Mouse (Mus musculus): ENCODE data around the gene Tm7sf2. TPM values are rescaled to one million over a fixed set of nuclear protein-coding genes. Genes with fewer than 3 reads are reported as not detected.

The Tm7sf2 gene
- polyA plus RNA-seq, 1 experiment from 2014 or later: 9.2 TPM

GRCm38 (mm10) chr19:6040002-6040401, 28.2 kb downstream of the Tm7sf2 start:
- Histone ChIP-seq H3K27me3 (replicated peaks) (no peaks in the 10 kb centered on the region), H3K9me3 (replicated peaks) (no peaks in the 10 kb centered on the region), H3K36me3 (no peaks in the 10 kb centered on the region), H3K4me3 (no peak overlapping the region), H3K27ac (ENCODE audit: poor library complexity, severe bottlenecking) (no peak overlapping the region), H3K4me2 (no peak overlapping the region), H3K9ac (no peak overlapping the region), H3K4me1 (replicated peaks) (0 out of 2 replicates have a peak, but pooled peaks cover under 1% of the 10 kb centered on the region)
- no peak for ATAC-seq (ENCODE audit: insufficient number of reproducible peaks, low FRiP score)

DNA sequence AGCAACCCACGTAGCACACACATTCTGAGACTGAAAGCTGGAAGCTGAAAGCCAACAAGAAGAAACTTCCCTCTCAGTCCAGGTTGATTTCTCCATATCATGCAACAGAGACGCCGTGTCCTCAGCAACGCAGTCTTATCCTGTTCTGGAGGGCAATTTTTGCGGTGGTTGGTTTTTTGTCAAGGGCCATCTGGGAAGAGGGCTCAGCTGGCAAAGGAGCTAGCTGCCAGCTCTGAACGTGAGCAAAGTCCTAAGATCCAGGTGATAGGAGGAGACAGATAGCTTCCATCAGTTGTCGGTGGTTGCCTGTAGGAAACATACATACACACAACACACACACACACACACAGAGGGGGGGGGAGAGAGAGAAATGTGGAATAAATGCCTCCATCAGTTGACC, 29.8 kb downstream of the Tm7sf2 start:
- H3K27ac ChIP-seq (ENCODE audit: poor library complexity, severe bottlenecking): no peak overlapping the region
- no peaks in the 10 kb centered on the region for H3K36me3 ChIP-seq
- H3K9me3 ChIP-seq (replicated peaks): no peaks in the 10 kb centered on the region
- no peaks in the 10 kb centered on the region for H3K27me3 ChIP-seq (replicated peaks)
- no peak for ATAC-seq (ENCODE audit: insufficient number of reproducible peaks, low FRiP score)
- no peaks in the 10 kb centered on the region for H3K4me1 ChIP-seq (replicated peaks)
- no peak overlapping the region for H3K4me3 ChIP-seq
- no peak overlapping the region for H3K4me2 ChIP-seq
- WGBS: 71% methylated on average over 7 of the region's 7 CpGs
- H3K9ac ChIP-seq: no peak overlapping the region

DNA sequence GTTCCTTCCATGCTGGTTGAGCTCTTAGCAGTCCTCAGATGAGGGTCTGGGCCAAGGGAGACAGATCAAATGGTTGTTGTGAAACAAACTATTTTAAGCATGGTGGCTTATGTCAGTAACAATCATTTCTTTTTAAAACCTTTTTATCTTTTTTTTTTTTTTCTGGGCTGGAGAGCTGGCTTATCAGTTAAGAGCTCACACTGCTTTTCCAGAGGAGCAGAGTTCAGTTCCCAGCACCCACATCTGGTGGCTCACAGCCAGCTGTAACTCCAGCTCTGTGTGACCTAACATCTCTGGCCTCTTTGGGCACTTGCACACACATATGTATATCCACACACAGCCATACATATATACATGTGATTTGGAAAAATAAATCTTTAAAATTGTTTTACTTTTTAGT, 30.5 kb downstream of the Tm7sf2 start:
- ATAC-seq (ENCODE audit: insufficient number of reproducible peaks, low FRiP score): no peak
- H3K4me2 ChIP-seq: no peak overlapping the region
- no peaks in the 10 kb centered on the region for H3K27me3 ChIP-seq (replicated peaks)
- no peaks in the 10 kb centered on the region for H3K9me3 ChIP-seq (replicated peaks)
- no peak overlapping the region for H3K9ac ChIP-seq
- H3K4me1 ChIP-seq (replicated peaks): no peaks in the 10 kb centered on the region
- H3K27ac ChIP-seq (ENCODE audit: poor library complexity, severe bottlenecking): no peak overlapping the region
- no peaks in the 10 kb centered on the region for H3K36me3 ChIP-seq
- no peak overlapping the region for H3K4me3 ChIP-seq

- no peak overlapping the region for H3K4me2 ChIP-seq
- ATAC-seq (ENCODE audit: insufficient number of reproducible peaks, low FRiP score): no peak
- no peaks in the 10 kb centered on the region for H3K27me3 ChIP-seq (replicated peaks)
- 70% methylated on average over 9 of the region's 9 CpGs for WGBS
- no peaks in the 10 kb centered on the region for H3K4me1 ChIP-seq (replicated peaks)
- no peaks in the 10 kb centered on the region for H3K9me3 ChIP-seq (replicated peaks)
- H3K36me3 ChIP-seq: no peaks in the 10 kb centered on the region
- H3K4me3 ChIP-seq: no peak overlapping the region
- H3K9ac ChIP-seq: no peak overlapping the region
- no peak overlapping the region for H3K27ac ChIP-seq (ENCODE audit: poor library complexity, severe bottlenecking)
Observed at GRCm38 (mm10) chr19:6035966-6036585, 32.1 kb downstream of the Tm7sf2 start.

GRCm38 (mm10) chr19:6030520-6031280, 37.5 kb downstream of the Tm7sf2 start:
- H3K4me2 ChIP-seq: no peak overlapping the region
- no peaks in the 10 kb centered on the region for H3K27me3 ChIP-seq (replicated peaks)
- 61% methylated on average over 14 of the region's 14 CpGs for WGBS
- no peak overlapping the region for H3K9ac ChIP-seq
- H3K4me3 ChIP-seq: no peak overlapping the region
- H3K27ac ChIP-seq (ENCODE audit: poor library complexity, severe bottlenecking): no peak overlapping the region
- no peaks in the 10 kb centered on the region for H3K36me3 ChIP-seq
- no peaks in the 10 kb centered on the region for H3K9me3 ChIP-seq (replicated peaks)
- H3K4me1 ChIP-seq (replicated peaks): no peaks in the 10 kb centered on the region
- no peak for ATAC-seq (ENCODE audit: insufficient number of reproducible peaks, low FRiP score)

GRCm38 (mm10) chr19:6029426-6029825, 38.7 kb downstream of the Tm7sf2 start:
- ATAC-seq (ENCODE audit: insufficient number of reproducible peaks, low FRiP score): no peak
- no peaks in the 10 kb centered on the region for H3K36me3 ChIP-seq
- no peaks in the 10 kb centered on the region for H3K27me3 ChIP-seq (replicated peaks)
- no peaks in the 10 kb centered on the region for H3K4me1 ChIP-seq (replicated peaks)
- no peak overlapping the region for H3K4me2 ChIP-seq
- H3K9me3 ChIP-seq (replicated peaks): no peaks in the 10 kb centered on the region
- H3K27ac ChIP-seq (ENCODE audit: poor library complexity, severe bottlenecking): no peak overlapping the region
- H3K4me3 ChIP-seq: no peak overlapping the region
- H3K9ac ChIP-seq: no peak overlapping the region
- 70% methylated on average over 9 of the region's 9 CpGs for WGBS

- WGBS: 83% methylated on average over 6 of the region's 6 CpGs
- H3K36me3 ChIP-seq: no peaks in the 10 kb centered on the region
- 0 out of 2 replicates have a peak, but pooled peaks cover 1% of the 10 kb centered on the region for H3K27me3 ChIP-seq (replicated peaks)
- no peaks in the 10 kb centered on the region for H3K4me1 ChIP-seq (replicated peaks)
- no peak overlapping the region for H3K4me3 ChIP-seq
- H3K4me2 ChIP-seq: no peak overlapping the region
- ATAC-seq (ENCODE audit: insufficient number of reproducible peaks, low FRiP score): no peak
- no peaks in the 10 kb centered on the region for H3K9me3 ChIP-seq (replicated peaks)
- no peak overlapping the region for H3K27ac ChIP-seq (ENCODE audit: poor library complexity, severe bottlenecking)
- H3K9ac ChIP-seq: no peak overlapping the region
Observed at GRCm38 (mm10) chr19:6028991-6029390, 39.2 kb downstream of the Tm7sf2 start.

GRCm38 (mm10) chr19:6023930-6024329, 44.2 kb downstream of the Tm7sf2 start:
- Histone ChIP-seq H3K4me3 (no peak overlapping the region), H3K27me3 (replicated peaks) (0 out of 2 replicates have a peak, but pooled peaks cover 3% of the 10 kb centered on the region), H3K9ac (no peak overlapping the region), H3K4me1 (replicated peaks) (no peaks in the 10 kb centered on the region), H3K27ac (ENCODE audit: poor library complexity, severe bottlenecking) (no peak overlapping the region), H3K4me2 (no peak overlapping the region), H3K36me3 (no peaks in the 10 kb centered on the region), H3K9me3 (replicated peaks) (no peaks in the 10 kb centered on the region)
- no peak for ATAC-seq (ENCODE audit: insufficient number of reproducible peaks, low FRiP score)
- WGBS: 77% methylated on average over 7 of the region's 7 CpGs

GRCm38 (mm10) chr19:6023059-6023458, 45.1 kb downstream of the Tm7sf2 start:
- H3K36me3 ChIP-seq: no peaks in the 10 kb centered on the region
- H3K4me3 ChIP-seq: no peak overlapping the region
- H3K9ac ChIP-seq: no peak overlapping the region
- H3K9me3 ChIP-seq (replicated peaks): no peaks in the 10 kb centered on the region
- 57% methylated on average over 8 of the region's 8 CpGs for WGBS
- 0 out of 2 replicates have a peak, but pooled peaks cover 3% of the 10 kb centered on the region for H3K27me3 ChIP-seq (replicated peaks)
- no peak for ATAC-seq (ENCODE audit: insufficient number of reproducible peaks, low FRiP score)
- no peak overlapping the region for H3K4me2 ChIP-seq
- no peak overlapping the region for H3K27ac ChIP-seq (ENCODE audit: poor library complexity, severe bottlenecking)
- no peaks in the 10 kb centered on the region for H3K4me1 ChIP-seq (replicated peaks)

- 0 out of 2 replicates have a peak, but pooled peaks cover 6% of the 10 kb centered on the region for H3K27me3 ChIP-seq (replicated peaks)
- no peaks in the 10 kb centered on the region for H3K9me3 ChIP-seq (replicated peaks)
- H3K9ac ChIP-seq: no peak overlapping the region
- H3K4me1 ChIP-seq (replicated peaks): peaks cover 6% of the 10 kb centered on the region
- no peak for ATAC-seq (ENCODE audit: insufficient number of reproducible peaks, low FRiP score)
- WGBS: 46% methylated on average over 3 of the region's 3 CpGs
- no peak overlapping the region for H3K4me2 ChIP-seq
- no peaks in the 10 kb centered on the region for H3K36me3 ChIP-seq
- H3K4me3 ChIP-seq: no peak overlapping the region
- H3K27ac ChIP-seq (ENCODE audit: poor library complexity, severe bottlenecking): no peak overlapping the region
Observed at GRCm38 (mm10) chr19:6020276-6020675, 47.9 kb downstream of the Tm7sf2 start.

DNA sequence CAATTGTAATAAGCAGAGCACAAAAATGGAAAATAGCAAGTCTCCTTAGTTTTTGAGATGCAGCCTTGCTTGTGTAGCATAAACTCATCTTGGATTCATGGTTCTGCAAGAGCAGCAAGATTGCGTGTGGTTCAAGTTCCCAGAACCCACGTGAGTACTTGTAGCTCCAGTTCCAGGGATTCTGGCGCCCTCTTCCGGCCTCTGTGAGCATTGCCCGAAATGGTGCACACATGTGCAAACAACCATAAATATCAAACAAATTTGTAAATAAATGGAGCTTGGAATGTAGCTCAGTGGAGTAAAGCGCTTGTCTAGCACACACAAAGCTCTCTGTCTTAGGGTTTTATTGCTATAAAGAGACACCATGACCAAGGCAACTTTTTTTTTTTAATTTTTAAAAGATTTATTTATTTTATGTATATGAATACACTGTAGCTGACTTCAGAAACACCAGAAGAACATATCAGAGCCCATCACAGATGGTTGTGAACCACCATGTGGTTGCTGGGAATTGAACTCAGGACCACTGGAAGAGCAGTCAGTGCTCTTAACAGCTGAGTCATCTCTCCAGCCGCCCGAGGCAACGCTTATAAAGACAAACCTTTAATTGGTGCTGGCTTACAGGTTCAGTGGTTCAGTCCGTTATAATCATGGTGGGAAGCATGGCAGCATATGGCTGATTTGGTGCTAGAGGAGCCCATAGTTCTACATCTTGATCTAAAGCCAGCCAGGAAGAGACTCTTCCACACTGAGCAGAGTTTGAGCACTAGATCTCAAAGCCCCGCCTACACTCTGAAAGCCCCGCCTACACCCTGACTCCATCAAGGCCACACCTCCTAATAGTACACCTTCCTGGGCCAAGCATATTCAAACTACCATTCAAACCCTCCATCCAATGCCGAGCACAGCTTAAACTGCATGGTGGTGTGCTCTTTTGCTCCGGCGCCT, 49.8 kb downstream of the Tm7sf2 start:
- H3K9me3 ChIP-seq (replicated peaks): no peaks in the 10 kb centered on the region
- peaks cover 14% of the 10 kb centered on the region for H3K4me1 ChIP-seq (replicated peaks)
- no peak for ATAC-seq (ENCODE audit: insufficient number of reproducible peaks, low FRiP score)
- WGBS: 29% methylated on average over 15 of the region's 15 CpGs
- no peak overlapping the region for H3K4me2 ChIP-seq
- no peak overlapping the region for H3K9ac ChIP-seq
- peaks cover 6% of the 10 kb centered on the region; the same call in 1 of the 2 replicates for H3K27me3 ChIP-seq (replicated peaks)
- no peaks in the 10 kb centered on the region for H3K36me3 ChIP-seq
- no peak overlapping the region for H3K27ac ChIP-seq (ENCODE audit: poor library complexity, severe bottlenecking)
- no peak overlapping the region for H3K4me3 ChIP-seq

Data from heart, embryonic 12.5 days (tissue).